Mouse (Mus musculus): ENCODE results near the gene Slc41a3. TPM values are rescaled to one million over a fixed set of nuclear protein-coding genes. Genes with fewer than 3 reads are reported as not detected.

The Slc41a3 gene
- 2.2 TPM for polyA plus RNA-seq (2014; fragmentation: Illumina TruSeq; extraction: RNeasy Lipid Tissue Mini Kit (QIAGEN cat#74804); ENCODE audit: low read depth, low replicate concordance)

DNA sequence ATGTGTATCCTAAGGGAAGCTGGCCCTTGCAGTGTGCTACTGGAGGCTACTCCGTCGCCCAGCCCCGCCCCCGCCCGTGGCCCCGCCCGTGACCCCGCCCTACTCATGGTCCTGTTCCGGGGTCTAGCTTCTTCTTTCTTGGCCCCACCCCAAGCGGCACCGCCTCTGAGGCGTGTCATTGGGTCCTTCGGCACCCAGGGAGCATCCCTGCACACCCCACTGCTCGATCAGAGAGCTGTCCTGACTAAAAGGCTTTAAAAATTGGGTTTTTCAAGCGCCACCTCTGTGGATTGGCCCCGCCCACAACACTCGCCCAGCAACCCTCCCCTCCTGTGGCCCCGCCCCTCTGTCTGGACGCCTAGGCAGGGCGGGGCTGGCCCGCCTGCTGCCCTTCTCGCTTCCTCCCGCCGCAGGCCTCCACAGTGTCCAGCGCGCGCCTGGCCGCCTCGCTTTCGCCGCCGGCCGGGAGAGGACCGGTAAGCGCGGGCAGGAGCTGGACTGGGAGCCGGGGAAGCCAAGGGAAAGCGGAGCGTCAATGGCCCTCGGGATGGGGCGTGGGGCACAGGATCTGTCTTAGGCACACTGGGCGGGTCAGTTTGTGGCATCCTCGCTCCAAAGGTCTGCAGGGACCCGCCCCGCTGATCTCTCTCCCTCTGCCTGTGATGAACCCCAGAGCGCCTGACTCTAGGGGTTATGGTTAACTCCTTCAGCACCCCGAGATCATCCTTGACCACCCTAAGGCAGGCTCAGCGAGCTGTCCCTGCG is at the start of gene Slc41a3:
Gene Slc41a3 (plus strand): TSS at position 193 of the 765 bp plus-strand sequence.

Other genes starting within 250 kb of the Slc41a3 start
- gene Zxdc, start 235.2 kb upstream of the Slc41a3 start, polyA plus RNA-seq (2014; fragmentation: Illumina TruSeq; extraction: RNeasy Lipid Tissue Mini Kit (QIAGEN cat#74804); ENCODE audit: low read depth, low replicate concordance), result 14.3 TPM
- gene Cfap100, start 175.9 kb upstream of the Slc41a3 start, polyA plus RNA-seq (2014; fragmentation: Illumina TruSeq; extraction: RNeasy Lipid Tissue Mini Kit (QIAGEN cat#74804); ENCODE audit: low read depth, low replicate concordance), result not detected
- gene Klf15, start 142.1 kb upstream of the Slc41a3 start, polyA plus RNA-seq (2014; fragmentation: Illumina TruSeq; extraction: RNeasy Lipid Tissue Mini Kit (QIAGEN cat#74804); ENCODE audit: low read depth, low replicate concordance), result 7.6 TPM
- gene Aldh1l1, start 118.3 kb upstream of the Slc41a3 start, polyA plus RNA-seq (2014; fragmentation: Illumina TruSeq; extraction: RNeasy Lipid Tissue Mini Kit (QIAGEN cat#74804); ENCODE audit: low read depth, low replicate concordance), result 23.0 TPM

Data from adrenal gland, adult 10 weeks (tissue).